Mouse (Mus musculus): ENCODE data around the gene Zfp280c. TPM values are rescaled to one million over a fixed set of nuclear protein-coding genes. Genes with fewer than 3 reads are reported as not detected.

Zfp280c gene
- polyA plus RNA-seq (2017; shearing (Covaris generic)) = 14.8 TPM

DNA sequence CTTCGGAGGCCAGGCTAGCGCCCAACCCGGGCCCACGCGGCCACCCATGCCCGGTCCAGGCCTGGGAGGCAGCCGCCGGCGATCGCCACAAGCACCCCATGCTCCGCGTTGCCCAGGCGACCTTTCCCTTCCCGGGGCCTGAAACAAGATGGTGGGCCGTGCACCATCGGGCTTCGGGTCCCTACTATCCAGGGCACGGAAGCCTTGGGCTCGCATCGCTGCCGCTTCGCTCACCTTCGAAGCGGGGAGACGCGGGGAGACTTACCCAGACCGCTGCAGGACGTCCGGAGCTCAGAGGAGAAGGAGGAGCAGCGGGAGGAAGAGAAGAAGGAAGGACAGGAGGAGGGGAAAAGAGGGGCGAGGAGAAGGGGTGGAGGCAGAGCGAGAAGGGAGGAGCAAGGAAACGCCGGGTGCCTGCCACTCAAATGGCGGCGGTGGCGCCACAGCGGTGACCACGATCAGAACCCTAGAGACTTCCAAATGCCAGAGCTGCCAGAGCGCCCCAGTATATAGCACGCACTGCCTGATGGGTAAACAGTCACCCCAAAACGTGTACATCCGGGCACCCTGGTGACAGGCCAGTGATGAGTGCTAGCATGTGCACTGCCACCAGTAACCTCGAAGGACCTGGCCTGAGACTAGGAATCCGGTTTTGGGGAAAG is at the start of gene Zfp280c:
TSS of gene Zfp280c (minus strand) at position 406 of the 662 bp plus-strand sequence.

DNA sequence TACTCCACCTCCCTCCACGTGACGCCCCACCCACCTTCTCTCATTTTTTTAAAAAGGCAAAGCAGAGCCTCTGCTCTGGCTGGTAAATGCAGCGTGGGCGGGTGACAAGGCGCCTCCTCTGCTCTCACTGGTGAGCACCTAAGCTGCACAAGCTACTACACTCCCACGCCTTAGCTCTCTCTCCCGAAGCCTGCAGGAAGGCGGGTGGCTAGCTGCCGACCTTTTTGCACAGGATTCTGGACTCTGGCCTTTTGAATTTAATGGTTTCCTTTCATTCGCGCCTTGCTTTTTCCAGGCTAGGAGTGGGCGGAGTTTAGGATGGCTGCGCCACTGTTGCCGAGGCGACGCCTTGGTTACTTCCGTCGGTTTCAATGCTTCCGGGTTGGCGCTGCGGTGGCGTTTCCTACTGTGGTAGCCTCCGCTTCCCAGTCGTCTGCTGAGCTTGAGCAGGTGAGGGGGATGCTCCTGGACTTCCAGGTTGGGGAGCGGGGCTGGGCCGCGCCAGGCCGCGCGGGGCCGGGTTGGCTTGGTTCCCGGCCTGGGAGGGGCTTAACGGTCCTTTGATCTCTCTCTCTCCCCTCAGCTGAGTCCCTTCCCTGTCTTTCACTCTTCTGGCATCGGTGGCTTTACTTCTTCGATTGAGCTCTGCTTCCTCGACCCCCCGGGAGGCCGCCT is 29.2 kb upstream of the Zfp280c start, which contains the start of gene Slc25a14:
TSS of gene Slc25a14 (plus strand) at position 35 of the 675 bp plus-strand sequence.

DNA sequence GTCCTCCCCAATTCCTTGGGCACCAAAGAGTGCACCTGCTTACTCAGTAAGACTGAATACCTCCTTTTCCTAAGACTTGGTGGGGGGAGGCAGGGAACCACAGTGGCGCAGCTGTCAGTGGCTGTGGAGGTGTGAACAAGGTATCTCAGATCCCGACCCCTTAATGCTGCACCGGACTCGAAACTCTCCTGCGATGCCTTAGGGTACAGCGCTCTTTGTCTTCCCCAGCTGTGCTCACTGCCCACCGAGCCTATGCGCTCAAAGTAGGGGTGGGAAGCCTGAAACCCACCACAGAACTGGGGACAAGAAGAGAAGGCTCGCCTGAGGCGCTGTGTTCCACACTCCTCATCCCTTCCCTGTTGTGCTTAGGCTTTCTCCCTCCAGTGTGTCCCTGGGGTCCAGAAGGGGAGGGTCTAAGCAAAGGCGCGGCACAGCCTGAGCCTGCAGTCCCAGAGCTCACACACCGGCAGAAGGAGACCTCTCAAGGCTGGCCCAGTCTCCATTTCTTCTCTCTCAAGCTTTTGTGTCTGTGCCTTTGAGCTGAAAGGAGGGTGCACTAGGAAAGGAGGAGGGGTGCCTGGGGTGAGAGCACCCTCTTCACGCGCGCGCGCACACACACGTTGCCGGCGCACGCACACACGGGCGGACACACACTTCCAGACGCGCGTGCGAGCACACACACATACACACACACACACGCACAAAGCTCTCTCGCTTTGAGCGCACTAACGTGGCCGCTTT is 75.3 kb downstream of the Zfp280c start, which contains the start of gene Rab33a:
TSS of gene Rab33a (plus strand) at position 478 of the 741 bp plus-strand sequence.

DNA sequence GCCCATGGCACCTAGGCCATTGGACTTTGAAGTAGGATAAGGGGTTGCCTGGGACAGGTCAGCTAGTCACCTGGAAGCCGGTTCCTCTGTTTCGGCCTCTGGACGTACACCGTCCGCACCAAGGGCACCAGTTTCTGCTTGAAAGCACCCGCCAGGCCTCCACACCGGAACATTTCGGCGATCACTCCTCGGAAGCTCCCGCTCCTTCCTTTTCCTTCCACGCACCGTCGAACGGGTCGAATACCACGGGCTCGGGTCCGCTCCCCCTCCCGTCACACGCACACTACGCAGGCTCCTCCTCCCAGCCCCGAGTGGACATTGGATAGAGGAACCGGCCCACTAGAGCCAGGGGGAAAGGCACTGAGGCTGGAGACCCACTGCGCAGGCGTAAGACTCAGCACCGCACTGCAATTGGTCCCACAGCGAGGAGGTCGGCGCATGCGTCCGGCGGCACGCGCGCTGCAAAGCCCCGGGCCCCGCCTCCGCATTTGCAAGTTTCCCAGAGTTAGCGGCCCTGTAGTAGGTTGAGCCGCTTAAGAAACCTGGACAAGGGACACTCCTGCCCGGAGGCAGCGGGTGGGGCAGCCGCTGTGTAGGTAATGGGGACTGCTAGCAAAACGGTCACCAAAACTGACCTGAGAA is 81.0 kb downstream of the Zfp280c start, which contains the start of gene Aifm1:
TSS of gene Aifm1 (minus strand) at position 398 of the 642 bp plus-strand sequence.

Other genes starting within 250 kb of the Zfp280c start
- gene Elf4, start 131.4 kb downstream of the Zfp280c start, polyA plus RNA-seq (2017; shearing (Covaris generic)) = 29.2 TPM
- gene Aifm1, start 80.9 kb downstream of the Zfp280c start, polyA plus RNA-seq (2017; shearing (Covaris generic)) = 51.4 TPM
- 0.24 TPM for gene Rab33a, start 75.2 kb downstream of the Zfp280c start, polyA plus RNA-seq (2017; shearing (Covaris generic))
- gene Slc25a14, start 28.9 kb upstream of the Zfp280c start, polyA plus RNA-seq (2017; shearing (Covaris generic)) = 13.4 TPM
- not detected for gene Gpr119, start 80.0 kb upstream of the Zfp280c start, polyA plus RNA-seq (2017; shearing (Covaris generic))
- gene Rbmx2, start 100.5 kb upstream of the Zfp280c start, polyA plus RNA-seq (2017; shearing (Covaris generic)) = 17.1 TPM